Mouse (Mus musculus): ENCODE measurements around the gene Ephx3. TPM values are rescaled to one million over a fixed set of nuclear protein-coding genes. Genes with fewer than 3 reads are reported as not detected.

Ephx3 gene
- polyA plus RNA-seq, 1 experiment, result not detected

- Histone ChIP-seq H3K4me1 (ENCODE audit: control insufficient read depth, insufficient read depth, low read length) (peaks cover 12% of the 10 kb centered on the region), H3K4me3 (ENCODE audit: insufficient read depth, low read depth, low read length) (no peak overlapping the region), H3K27ac (ENCODE audit: insufficient read depth, low read depth, low read length) (no peak overlapping the region)
- TF ChIP-seq POLR2A (IDR thresholded peaks at IDR 0.05; ENCODE audit: insufficient read depth, low read depth, low read length) (no peak), CTCF (IDR thresholded peaks at IDR 0.05; ENCODE audit: insufficient read depth, low read depth, low read length) (no peak)
- WGBS, result 26% methylated on average over 5 of the region's 5 CpGs
Observed at GRCm38 (mm10) chr17:32189850-32190249, 501 bp upstream of the Ephx3 start.

DNA sequence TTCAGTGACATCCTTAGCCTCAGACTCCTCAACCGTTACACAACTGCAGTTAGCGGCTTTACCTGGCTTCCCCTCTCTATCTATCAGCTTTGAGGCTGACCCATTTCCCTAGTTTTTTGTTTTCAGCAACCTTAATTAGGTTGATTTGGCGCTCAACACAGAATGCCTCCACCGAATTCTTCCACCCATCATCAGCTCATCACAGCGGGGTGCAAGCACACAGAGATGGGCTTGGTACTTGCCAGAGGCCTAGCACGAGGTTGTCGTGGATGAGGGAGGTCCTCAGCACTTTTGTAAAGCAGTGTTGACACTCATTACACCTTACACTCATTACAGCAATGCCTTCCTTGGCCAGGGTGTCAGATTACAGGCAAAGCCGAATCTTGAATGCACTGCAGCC, 6.3 kb downstream of the Ephx3 start:
- H3K4me1 ChIP-seq (ENCODE audit: control insufficient read depth, insufficient read depth, low read length), result no peaks in the 10 kb centered on the region; the same call in 1 of the 2 replicates
- no peak overlapping the region for H3K27ac ChIP-seq (ENCODE audit: insufficient read depth, low read depth, low read length)
- H3K4me3 ChIP-seq (ENCODE audit: insufficient read depth, low read depth, low read length), result no peak overlapping the region
- TF ChIP-seq CTCF (IDR thresholded peaks at IDR 0.05; ENCODE audit: insufficient read depth, low read depth, low read length) (no peak), POLR2A (IDR thresholded peaks at IDR 0.05; ENCODE audit: insufficient read depth, low read depth, low read length) (no peak)
- 43% methylated on average over 8 of the region's 8 CpGs for WGBS

DNA sequence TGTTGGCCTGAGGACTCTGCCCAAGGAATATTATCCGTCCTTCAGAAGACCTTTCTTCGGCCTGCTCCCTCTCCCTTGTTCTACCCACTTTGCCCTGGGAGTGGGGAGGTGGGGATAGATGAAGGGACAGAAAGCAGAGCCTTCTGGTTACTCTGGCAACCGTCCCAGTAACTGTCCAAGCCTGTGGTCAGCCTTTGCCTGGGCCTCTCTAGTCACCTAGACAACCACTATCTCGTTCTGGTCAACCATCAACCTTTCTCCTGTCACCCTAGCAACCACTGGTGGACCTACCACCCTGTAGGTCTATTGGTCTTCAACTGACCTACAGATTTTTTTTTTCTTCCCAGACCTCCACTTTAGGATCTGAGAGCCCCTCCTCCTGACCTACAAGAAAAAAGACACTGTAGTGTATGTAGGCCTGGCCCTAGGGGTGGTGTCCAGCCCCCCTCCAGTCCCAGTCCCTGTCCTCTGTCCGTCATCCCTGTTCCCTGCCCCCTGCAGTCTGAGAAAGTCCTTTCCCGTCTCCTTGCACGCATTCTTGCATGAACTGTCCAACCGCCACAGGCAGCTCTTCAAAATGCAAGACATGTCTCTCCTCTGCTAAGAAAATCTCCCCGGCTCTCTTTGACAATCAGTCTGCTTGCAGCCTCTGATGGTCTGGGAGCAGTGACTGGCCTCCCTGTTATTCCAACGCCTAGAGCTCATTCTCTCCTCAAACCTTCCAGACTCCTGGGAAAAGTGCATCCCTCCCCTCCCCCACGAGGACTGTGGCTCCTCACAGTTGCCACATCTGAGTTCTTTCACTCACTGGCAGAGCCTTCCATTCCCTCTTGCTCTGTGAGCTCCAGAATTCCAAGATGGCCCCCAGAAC, 9.5 kb downstream of the Ephx3 start:
- Histone ChIP-seq H3K4me3 (ENCODE audit: insufficient read depth, low read depth, low read length) (no peak overlapping the region), H3K27ac (ENCODE audit: insufficient read depth, low read depth, low read length) (no peak overlapping the region), H3K4me1 (ENCODE audit: control insufficient read depth, insufficient read depth, low read length) (no peaks in the 10 kb centered on the region; the same call in 1 of the 2 replicates)
- 51% methylated on average over 11 of the region's 11 CpGs for WGBS
- no peak for TF ChIP-seq POLR2A (IDR thresholded peaks at IDR 0.05; ENCODE audit: insufficient read depth, low read depth, low read length)
- TF ChIP-seq CTCF (IDR thresholded peaks at IDR 0.05; ENCODE audit: insufficient read depth, low read depth, low read length), result no peak

DNA sequence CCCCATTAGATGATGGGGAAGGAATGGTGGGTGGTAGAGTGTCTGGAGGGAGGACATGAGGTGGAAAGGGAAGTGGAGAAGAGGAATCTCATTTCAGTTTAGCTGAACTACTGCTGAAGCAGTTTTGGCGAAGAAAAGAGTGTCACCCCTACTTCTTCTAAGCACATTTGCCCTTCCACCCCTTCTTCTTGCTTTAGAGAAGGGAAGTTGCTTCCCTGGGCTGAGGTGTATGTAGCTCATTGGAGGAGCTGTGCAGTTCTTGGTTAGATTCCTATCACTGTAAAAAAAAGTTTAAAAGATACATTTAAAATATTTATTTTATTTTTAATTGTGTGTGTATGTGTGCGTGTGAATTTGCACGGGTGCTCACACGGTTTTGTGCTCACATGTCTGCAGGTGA, 12.4 kb downstream of the Ephx3 start:
- H3K4me3 ChIP-seq (ENCODE audit: insufficient read depth, low read depth, low read length), result no peak overlapping the region
- H3K4me1 ChIP-seq (ENCODE audit: control insufficient read depth, insufficient read depth, low read length), result no peaks in the 10 kb centered on the region
- TF ChIP-seq POLR2A (IDR thresholded peaks at IDR 0.05; ENCODE audit: insufficient read depth, low read depth, low read length) (no peak), CTCF (IDR thresholded peaks at IDR 0.05; ENCODE audit: insufficient read depth, low read depth, low read length) (no peak)
- 93% methylated on average over 4 of the region's 4 CpGs for WGBS
- H3K27ac ChIP-seq (ENCODE audit: insufficient read depth, low read depth, low read length), result no peak overlapping the region

DNA sequence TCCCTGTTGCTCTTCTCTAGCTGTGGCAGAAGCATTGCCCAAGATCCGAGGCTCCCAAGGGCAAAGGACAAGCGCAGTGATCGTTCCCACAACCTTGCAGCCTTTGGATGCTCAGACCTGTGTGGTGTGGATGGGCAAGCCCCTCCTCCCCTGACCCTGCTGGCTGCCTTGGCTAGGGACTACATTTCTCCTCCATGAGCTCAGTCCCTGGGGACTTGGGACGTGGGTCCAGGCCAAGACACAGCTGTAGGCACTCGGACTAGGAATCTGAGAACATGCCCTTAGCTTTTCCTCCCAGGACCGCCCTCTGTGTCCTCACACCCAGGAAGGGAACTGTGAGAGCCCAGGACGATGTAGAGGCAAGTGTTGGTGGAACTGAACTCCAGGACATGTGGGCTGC, 16.2 kb downstream of the Ephx3 start:
- Histone ChIP-seq H3K4me1 (ENCODE audit: control insufficient read depth, insufficient read depth, low read length) (no peaks in the 10 kb centered on the region), H3K4me3 (ENCODE audit: insufficient read depth, low read depth, low read length) (no peak overlapping the region), H3K27ac (ENCODE audit: insufficient read depth, low read depth, low read length) (no peak overlapping the region)
- WGBS, result 75% methylated on average over 7 of the region's 7 CpGs
- TF ChIP-seq POLR2A (IDR thresholded peaks at IDR 0.05; ENCODE audit: insufficient read depth, low read depth, low read length), result no peak
- no peak for TF ChIP-seq CTCF (IDR thresholded peaks at IDR 0.05; ENCODE audit: insufficient read depth, low read depth, low read length)

GRCm38 (mm10) chr17:32172485-32172884, 16.9 kb downstream of the Ephx3 start:
- H3K4me3 ChIP-seq (ENCODE audit: insufficient read depth, low read depth, low read length), result no peak overlapping the region
- 93% methylated on average over 2 of the region's 2 CpGs for WGBS
- no peak for TF ChIP-seq POLR2A (IDR thresholded peaks at IDR 0.05; ENCODE audit: insufficient read depth, low read depth, low read length)
- no peak for TF ChIP-seq CTCF (IDR thresholded peaks at IDR 0.05; ENCODE audit: insufficient read depth, low read depth, low read length)
- H3K27ac ChIP-seq (ENCODE audit: insufficient read depth, low read depth, low read length), result no peak overlapping the region
- no peaks in the 10 kb centered on the region for H3K4me1 ChIP-seq (ENCODE audit: control insufficient read depth, insufficient read depth, low read length)

DNA sequence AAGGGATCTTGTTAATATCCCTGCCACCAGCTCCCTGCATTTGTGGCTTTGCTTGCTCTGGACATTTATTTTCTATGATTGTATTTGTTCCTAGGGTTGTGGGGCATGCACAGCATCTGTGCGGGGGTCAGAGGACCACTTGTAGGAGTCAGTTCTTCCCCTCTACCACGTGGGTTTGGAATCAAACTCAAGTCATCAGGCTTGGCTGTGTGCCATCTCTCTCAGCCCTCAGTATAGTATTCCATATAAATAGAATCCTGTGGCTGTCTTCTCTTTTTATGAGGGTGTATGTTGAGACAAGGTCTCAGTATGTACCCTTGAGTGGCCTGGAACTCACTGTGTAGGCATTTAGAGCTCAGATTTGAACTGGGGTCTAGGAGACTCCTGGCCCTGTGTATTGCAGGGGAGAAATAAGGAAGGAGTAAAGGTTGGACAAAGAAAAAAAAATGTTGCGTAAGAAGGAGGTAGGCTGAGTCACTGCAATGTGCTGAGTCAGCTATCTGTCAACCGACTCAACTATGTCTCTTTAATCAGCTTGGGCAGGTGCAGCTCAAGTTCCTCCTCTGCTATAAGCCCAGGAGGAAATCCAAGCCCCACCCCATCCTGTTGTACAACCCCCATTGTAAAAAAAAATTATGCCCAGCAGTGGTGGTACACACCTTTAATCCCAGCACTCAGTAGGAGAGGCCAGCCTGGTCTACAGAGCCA, 19.7 kb downstream of the Ephx3 start:
- Histone ChIP-seq H3K4me1 (ENCODE audit: control insufficient read depth, insufficient read depth, low read length) (peaks cover 16% of the 10 kb centered on the region), H3K4me3 (ENCODE audit: insufficient read depth, low read depth, low read length) (no peak overlapping the region), H3K27ac (ENCODE audit: insufficient read depth, low read depth, low read length) (no peak overlapping the region)
- WGBS, result 73% methylated on average over 4 of the region's 4 CpGs
- no peak for TF ChIP-seq POLR2A (IDR thresholded peaks at IDR 0.05; ENCODE audit: insufficient read depth, low read depth, low read length)
- TF ChIP-seq CTCF (IDR thresholded peaks at IDR 0.05; ENCODE audit: insufficient read depth, low read depth, low read length), result no peak

- Histone ChIP-seq H3K4me3 (ENCODE audit: insufficient read depth, low read depth, low read length) (peak within 1 kb of the TSS; percentile 39), H3K4me1 (ENCODE audit: control insufficient read depth, insufficient read depth, low read length) (peaks cover 30% of the 10 kb centered on the region), H3K27ac (ENCODE audit: insufficient read depth, low read depth, low read length) (no peak within 1 kb of the TSS)
- no peak for TF ChIP-seq CTCF (IDR thresholded peaks at IDR 0.05; ENCODE audit: insufficient read depth, low read depth, low read length)
- 2% methylated on average over 37 of the region's 39 CpGs for WGBS
Observed at GRCm38 (mm10) chr17:32166687-32167086, 22.7 kb downstream of the Ephx3 start, which contains the start of gene Notch3. Notch3 (minus strand) TSS chr17:32166852.
